Mouse (Mus musculus) urinary bladder, postnatal 10 days (tissue): ENCODE measurements around the gene Hist1h2bk.
"Not testable (repeated sequence)": the region's sequence is repeated elsewhere in the genome, so short reads cannot be mapped to it uniquely, and the experiment has no call there.

Experiments used
- DNase-seq: peaks from one replicate; pipeline ENCODE4 v3.0.0; 2022; ENCODE audit warnings: low spot score

Gene Hist1h2bk

DNA sequence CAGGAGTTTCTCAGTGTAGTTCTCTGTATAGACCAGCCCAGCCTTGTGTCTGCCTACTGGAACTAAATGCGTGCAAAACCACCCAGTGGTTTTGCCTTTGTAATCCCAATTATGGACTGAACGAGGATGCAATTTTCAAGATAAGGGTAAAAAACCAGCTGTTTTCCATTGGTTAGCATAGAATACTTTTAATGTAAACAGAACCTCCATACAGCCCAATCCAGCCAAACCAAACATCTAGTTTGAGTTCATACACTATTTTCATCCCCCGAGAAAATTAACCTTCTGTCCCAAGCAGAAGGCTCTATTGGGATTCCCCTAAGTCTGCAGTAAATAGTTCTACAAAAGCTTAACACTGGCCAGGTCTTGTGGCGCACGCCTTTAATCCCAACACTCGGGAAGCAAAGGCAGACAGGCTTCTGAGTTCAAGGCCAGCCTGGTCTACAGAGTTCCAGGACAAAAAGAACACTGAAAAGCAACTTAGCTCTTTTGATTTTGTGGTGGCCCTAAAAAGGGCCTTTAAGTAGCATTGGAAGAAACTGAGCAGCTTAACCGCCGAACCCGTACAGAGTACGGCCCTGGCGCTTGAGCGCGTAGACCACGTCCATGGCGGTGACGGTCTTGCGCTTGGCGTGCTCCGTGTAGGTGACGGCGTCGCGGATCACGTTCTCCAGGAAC is 4.9 kb downstream of the Hist1h2bk start:
- DNase-seq, result no peak

- peak; percentile 73 for DNase-seq
Measured at GRCm38 (mm10) chr13:22041142-22041536, 5.5 kb downstream of the Hist1h2bk start, which contains the start of gene Hist1h4i. Gene Hist1h4i (minus strand): TSS chr13:22041362.

DNA sequence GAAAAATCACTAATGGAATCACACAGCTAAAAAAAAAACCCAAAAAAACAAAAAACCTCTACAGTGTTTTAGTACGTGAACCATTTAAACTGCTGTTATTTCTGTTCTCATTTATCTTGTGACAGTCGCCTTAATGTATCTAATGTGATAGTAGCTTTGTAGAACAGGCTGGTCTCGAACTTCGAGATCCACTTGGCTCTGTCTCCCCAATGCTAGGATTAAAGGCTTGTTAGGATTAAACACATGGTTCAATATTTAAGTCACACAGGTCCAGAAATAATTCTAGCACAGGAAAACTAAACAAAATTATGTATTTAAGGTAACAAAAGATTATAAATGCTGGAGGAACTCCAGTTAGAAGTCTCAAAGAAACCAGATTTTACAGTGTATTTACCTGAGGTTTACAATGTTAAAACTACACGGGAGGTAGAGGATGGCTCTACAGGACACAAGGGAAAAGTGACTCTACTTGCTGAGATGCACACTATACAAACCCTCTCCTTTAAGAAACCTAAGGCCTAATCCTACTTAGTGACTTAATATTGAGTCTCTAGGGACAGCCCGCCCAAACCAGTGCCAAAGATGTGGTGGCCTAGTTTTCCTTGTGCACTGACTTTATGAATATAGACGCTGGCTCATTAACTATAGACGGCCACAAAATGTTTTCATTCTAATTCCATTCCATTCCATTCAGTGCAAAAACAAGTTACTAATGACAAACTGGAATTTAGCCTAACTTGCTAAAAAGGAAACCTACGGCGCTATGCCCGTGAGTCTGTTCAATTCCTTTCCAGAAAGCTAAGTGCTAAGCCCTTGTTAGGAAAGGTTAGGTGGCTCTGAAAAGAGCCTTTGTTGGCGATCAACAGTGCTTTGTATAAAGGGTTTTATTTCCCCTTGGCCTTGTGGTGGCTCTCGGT is 6.2 kb downstream of the Hist1h2bk start:
- no peak for DNase-seq

DNA sequence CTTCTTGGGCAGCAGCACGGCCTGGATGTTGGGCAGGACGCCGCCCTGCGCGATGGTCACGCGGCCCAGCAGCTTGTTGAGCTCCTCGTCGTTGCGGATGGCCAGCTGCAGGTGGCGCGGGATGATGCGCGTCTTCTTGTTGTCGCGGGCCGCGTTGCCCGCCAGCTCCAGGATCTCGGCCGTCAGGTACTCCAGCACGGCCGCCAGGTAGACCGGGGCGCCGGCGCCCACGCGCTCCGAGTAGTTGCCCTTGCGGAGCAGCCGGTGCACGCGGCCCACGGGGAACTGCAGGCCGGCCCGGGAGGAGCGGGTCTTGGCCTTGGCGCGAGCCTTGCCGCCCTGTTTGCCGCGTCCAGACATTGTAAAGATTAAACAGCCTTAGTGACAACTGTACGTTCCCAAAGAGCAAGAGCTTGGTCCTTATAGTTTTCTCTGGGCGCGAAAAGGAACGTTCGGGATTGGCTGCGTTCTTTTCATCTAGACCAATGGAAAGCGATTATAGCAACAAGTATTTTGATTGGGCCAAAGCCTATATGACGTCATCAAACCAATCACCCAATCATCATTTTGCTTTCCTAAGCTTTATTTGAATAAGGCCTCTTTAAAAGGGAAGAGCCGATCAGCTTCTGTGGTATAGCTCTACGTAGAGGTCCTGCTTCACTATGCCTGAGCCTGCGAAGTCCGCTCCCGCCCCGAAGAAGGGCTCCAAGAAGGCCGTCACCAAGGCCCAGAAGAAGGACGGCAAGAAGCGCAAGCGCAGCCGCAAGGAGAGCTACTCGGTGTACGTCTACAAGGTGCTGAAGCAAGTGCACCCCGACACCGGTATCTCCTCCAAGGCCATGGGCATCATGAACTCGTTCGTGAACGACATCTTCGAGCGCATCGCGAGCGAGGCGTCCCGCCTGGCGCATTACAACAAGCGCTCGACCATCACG is 7.2 kb downstream of the Hist1h2bk start, which contains the start of the genes Hist1h2ag and Hist1h2bj:
TSS of gene Hist1h2ag (minus strand) at position 377 of the 935 bp plus-strand sequence.
TSS of gene Hist1h2bj (plus strand) at position 647 of the 935 bp plus-strand sequence.
- DNase-seq, result not testable (repeated sequence)

- DNase-seq, result no peak
Measured at GRCm38 (mm10) chr13:22043503-22044431, 8.1 kb downstream of the Hist1h2bk start.

- DNase-seq, result no peak
Measured at GRCm38 (mm10) chr13:22044432-22045155, 8.9 kb downstream of the Hist1h2bk start.

- no peak for DNase-seq
Measured at GRCm38 (mm10) chr13:22045311-22045710, 9.6 kb downstream of the Hist1h2bk start.

GRCm38 (mm10) chr13:22049041-22049440 is 13.4 kb downstream of the Hist1h2bk start:
- DNase-seq, result no peak

DNA sequence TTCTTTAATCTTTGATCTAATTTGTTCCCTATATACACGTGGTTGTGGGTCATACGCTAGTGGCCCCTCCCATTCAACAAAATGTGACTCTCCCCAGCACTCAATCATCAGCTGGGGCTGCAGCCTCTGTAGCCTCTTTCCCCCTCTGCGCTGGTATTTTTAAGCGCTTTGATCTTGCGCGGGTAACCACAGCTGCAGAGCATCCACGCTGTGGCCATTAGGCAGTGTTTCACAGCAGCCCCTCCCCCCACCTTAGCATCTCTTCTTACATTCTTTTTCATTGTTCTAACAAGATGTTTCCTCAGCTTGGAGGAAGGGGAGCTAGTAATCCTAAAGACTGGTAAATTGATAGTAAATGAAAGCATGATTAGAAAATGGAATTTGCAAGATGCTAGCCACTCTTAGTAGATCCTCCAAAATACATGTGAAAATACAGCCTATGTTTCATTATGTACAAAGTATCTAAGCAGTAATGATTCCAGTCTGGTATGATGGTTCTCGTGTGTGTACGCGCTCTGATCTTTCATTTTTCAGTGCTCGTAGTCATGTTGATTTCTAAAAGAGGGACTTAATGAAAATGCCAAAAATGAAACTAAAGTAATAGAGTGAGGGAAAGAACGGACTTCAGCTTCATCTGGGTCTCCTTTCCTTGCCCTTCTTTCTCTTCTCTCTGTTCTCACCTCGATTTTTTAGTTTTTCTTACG is 14.2 kb downstream of the Hist1h2bk start:
- DNase-seq, result no peak

DNA sequence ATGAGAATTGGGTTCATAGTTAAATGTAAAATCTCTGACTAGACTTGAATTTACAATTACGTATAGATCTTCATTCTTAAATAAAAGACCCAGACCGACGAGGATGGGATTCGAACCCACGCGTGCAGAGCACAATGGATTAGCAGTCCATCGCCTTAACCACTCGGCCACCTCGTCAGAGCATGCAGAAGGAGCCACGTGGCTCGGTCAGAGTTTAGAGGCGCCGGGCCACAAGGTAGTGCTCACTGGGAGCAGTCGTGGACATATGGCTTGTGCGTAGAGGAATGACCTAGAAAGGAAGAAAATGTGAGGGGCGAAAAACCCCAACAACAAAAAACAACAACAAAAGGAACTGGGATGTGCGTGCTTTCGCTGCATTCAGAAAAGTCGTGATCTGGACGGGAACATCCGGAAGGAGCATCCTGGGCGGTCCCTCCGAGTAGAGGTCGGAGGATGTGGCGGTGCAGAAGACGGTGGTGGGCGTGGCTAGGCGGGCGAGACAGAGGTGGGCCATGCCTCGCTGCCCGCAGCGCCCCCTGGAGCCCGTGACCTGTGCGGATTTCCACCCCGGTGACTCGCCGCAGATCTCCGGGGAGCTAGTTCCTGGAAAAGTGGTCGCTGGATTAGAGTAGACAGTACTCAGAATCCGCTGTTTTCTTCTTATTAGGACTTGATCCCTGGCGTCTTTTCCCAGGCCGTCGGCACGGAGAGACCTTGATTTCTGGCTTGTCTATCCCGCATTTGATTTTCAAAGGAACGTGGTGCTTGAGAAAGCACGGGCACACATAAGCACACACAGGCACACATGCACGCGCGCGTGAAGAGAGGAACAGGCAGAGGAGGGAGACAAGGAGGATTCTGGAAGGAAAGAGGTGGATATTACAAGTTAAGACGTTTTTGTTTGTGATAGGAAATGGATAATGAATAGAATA is 15.2 kb downstream of the Hist1h2bk start:
- peak; percentile 60 for DNase-seq

GRCm38 (mm10) chr13:22051523-22051859 is 15.8 kb downstream of the Hist1h2bk start:
- no peak for DNase-seq

- DNase-seq, result no peak
Measured at GRCm38 (mm10) chr13:22053754-22054153, 18.1 kb downstream of the Hist1h2bk start.

DNA sequence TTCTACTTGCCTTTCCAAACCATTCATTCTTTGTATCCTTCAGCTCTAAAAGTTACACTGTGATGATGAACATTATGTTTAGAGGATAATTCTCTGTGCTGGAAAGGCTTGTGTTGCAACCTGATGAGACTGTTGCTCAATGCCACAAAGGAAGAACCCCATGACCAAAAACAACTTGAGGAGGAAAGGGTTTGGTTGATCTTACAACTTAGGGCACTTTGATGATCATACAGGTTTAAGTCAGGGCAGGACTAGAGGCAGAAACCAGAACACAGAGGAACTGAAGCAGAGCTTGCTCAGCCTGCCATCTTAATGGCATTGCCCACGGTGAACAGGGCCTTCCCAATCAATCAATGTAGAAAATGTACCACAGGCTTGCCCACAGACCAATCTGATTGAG is 25.8 kb downstream of the Hist1h2bk start:
- no peak for DNase-seq

- DNase-seq, result no peak
Measured at GRCm38 (mm10) chr13:22063468-22063867, 27.8 kb downstream of the Hist1h2bk start.

GRCm38 (mm10) chr13:22084140-22084539 is 48.5 kb downstream of the Hist1h2bk start, which contains the start of gene Vmn1r188:
Gene Vmn1r188 (plus strand): TSS chr13:22084440.
- DNase-seq, result not testable (repeated sequence)
